In genomic region chr3:84480006-84480897, GRCm38 (mm10) we compare ENCODE assay signal across 8 mouse cellular contexts. TPM values are rescaled to one million over a fixed set of nuclear protein-coding genes. Genes with fewer than 3 reads are reported as not detected.
A peak's percentile ranks its signal among the peaks of the same experiment; 100 is the strongest.
DNase-seq lines count a peak whose midpoint lies in the region; ATAC-seq and TF ChIP-seq lines count a peak whose summit lies in the region.

TSS of gene Fhdc1 (minus strand) at chr3:84480429.

- H3K9me3 ChIP-seq in liver, embryonic 14.5 days (ENCODE audit: control insufficient read depth, low read length) = no peaks in the 10 kb centered on the region
- H3K9me3 ChIP-seq in stomach, embryonic 14.5 days (ENCODE audit: control insufficient read depth, low read depth, low read length) = no peaks in the 10 kb centered on the region

- H3K27me3 ChIP-seq in heart, adult 2 months (ENCODE audit: control insufficient read depth, insufficient read depth, low read length) = peaks cover 3% of the 10 kb centered on the region
- no peaks in the 10 kb centered on the region for H3K27me3 ChIP-seq in kidney, adult 2 months (replicated peaks; ENCODE audit: control insufficient read depth, insufficient read depth, low read length)
- peaks cover 18% of the 10 kb centered on the region for H3K27me3 ChIP-seq in liver, embryonic 14.5 days (ENCODE audit: control insufficient read depth, insufficient read depth, low read length)
- H3K27me3 ChIP-seq in stomach, embryonic 14.5 days (ENCODE audit: control insufficient read depth, insufficient read depth, low read length) = no peaks in the 10 kb centered on the region; the same call in 1 of the 2 replicates

- no peaks in the 10 kb centered on the region for H3K36me3 ChIP-seq in heart, adult 2 months (ENCODE audit: control insufficient read depth, insufficient read depth, low read length)
- no peaks in the 10 kb centered on the region for H3K36me3 ChIP-seq in kidney, adult 2 months (ENCODE audit: control insufficient read depth, insufficient read depth, low read length)
- H3K36me3 ChIP-seq in liver, embryonic 14.5 days (replicated peaks; ENCODE audit: control insufficient read depth, insufficient read depth, low read depth) = peaks cover 6% of the 10 kb centered on the region
- no peaks in the 10 kb centered on the region for H3K36me3 ChIP-seq in stomach, embryonic 14.5 days (ENCODE audit: control insufficient read depth, insufficient read depth, low read length)

- WGBS in heart, adult 2 months = under 1% methylated on average over 81 of the region's 82 CpGs
- WGBS in kidney, adult 2 months = under 1% methylated on average over 82 of the region's 82 CpGs
- under 1% methylated on average over 82 of the region's 82 CpGs for WGBS in liver, embryonic 14.5 days (ENCODE audit: insufficient replicate concordance)
- under 1% methylated on average over 82 of the region's 82 CpGs for WGBS in stomach, embryonic 14.5 days

- H3K4me3 ChIP-seq in heart, adult 2 months = peak within 1 kb of the TSS; percentile 58
- H3K4me3 ChIP-seq in kidney, adult 2 months (ENCODE audit: insufficient read depth, low read depth, low read length) = peak within 1 kb of the TSS; percentile 61
- H3K4me3 ChIP-seq in liver, embryonic 14.5 days (ENCODE audit: insufficient read depth in 1 of 2, low read depth in 2 of 2, low read length in 2 of 2) = peak within 1 kb of the TSS; percentile 73 to 91
- H3K4me3 ChIP-seq in stomach, embryonic 14.5 days (ENCODE audit: low read depth, low read length) = peak within 1 kb of the TSS; percentile 72

- no peak for TF ChIP-seq EP300 in heart, adult 2 months (IDR thresholded peaks at IDR 0.05; ENCODE audit: insufficient read depth, low read depth, low read length)
- no peak for TF ChIP-seq EP300 in liver, embryonic 14.5 days (IDR thresholded peaks at IDR 0.05; ENCODE audit: low read depth)

- H3K4me2 ChIP-seq in liver, embryonic 14.5 days (ENCODE audit: low read depth) = peak within 1 kb of the TSS; percentile 87
- peak within 1 kb of the TSS; percentile 99 for H3K4me2 ChIP-seq in stomach, embryonic 14.5 days (replicated peaks; ENCODE audit: low read depth, low read length)

- peak; percentile 33 for ATAC-seq in common myeloid progenitor, adult 5-6 weeks (replicated peaks; ENCODE audit: low read depth, poor library complexity, severe bottlenecking)
- peak; percentile 65 for ATAC-seq in liver, embryonic 14.5 days (ENCODE audit: insufficient read depth)
- peak; percentile 83 for ATAC-seq in stomach, embryonic 14.5 days (ENCODE audit: insufficient number of reproducible peaks, insufficient read depth, low FRiP score, low read depth)

- intact Hi-C loops in heart, adult 2 months (cut with DNase I) = loop anchor here (2.0 kb wide), 1 partner anchor 63 kb away; no protein-coding TSS in a partner anchor

- no peak within 1 kb of the TSS for H3K27ac ChIP-seq in heart, adult 2 months
- H3K27ac ChIP-seq in kidney, adult 2 months (ENCODE audit: insufficient read depth, low read depth, low read length) = no peak within 1 kb of the TSS
- H3K27ac ChIP-seq in liver, embryonic 14.5 days = peak within 1 kb of the TSS; percentile 94
- H3K27ac ChIP-seq in stomach, embryonic 14.5 days (ENCODE audit: low read length) = peak within 1 kb of the TSS; percentile 76

- peak; percentile 13 to 23 for DNase-seq in layer of hippocampus, adult 18-20 months (ENCODE audit: low spot score in 2 of 2)
- DNase-seq in layer of hippocampus, adult 9-10 months (ENCODE audit: low spot score) = no peak
- peak; percentile 55 to 60 for DNase-seq in heart, adult 2 months
- peak; percentile 76 for DNase-seq in kidney, adult 2 months
- peak in 1 of 3 experiments; percentile 59 for DNase-seq in liver, embryonic 14.5 days (ENCODE audit: low read depth in 3 of 3, low spot score in 3 of 3)
- DNase-seq in naive thymus-derived CD4-positive, alpha-beta T cell, adult 2 months (ENCODE audit: low read depth) = peak; percentile 35

- no peak for TF ChIP-seq POLR2A in heart, adult 2 months (IDR thresholded peaks at IDR 0.05; ENCODE audit: insufficient read depth, low read depth, low read length)
- no peak for TF ChIP-seq POLR2A in kidney, adult 2 months (IDR thresholded peaks at IDR 0.05; ENCODE audit: low read depth, low read length)

- no peaks in the 10 kb centered on the region for H3K79me2 ChIP-seq in heart, adult 2 months (replicated peaks; ENCODE audit: control insufficient read depth, insufficient read depth, low read length)

- peak within 1 kb of the TSS; percentile 70 for H3K9ac ChIP-seq in heart, adult 2 months (ENCODE audit: low read depth, low read length)
- H3K9ac ChIP-seq in liver, embryonic 14.5 days (replicated peaks) = peak within 1 kb of the TSS; percentile 75
- peak within 1 kb of the TSS; percentile 68 for H3K9ac ChIP-seq in stomach, embryonic 14.5 days (replicated peaks; ENCODE audit: low read depth, low read length)

- TF ChIP-seq CTCF in heart, adult 2 months (IDR thresholded peaks at IDR 0.05) = peak; percentile 14; the same call in 1 of the 2 replicates
- TF ChIP-seq CTCF in kidney, adult 2 months (conservative IDR thresholded peaks at IDR 0.05; ENCODE audit: insufficient read depth, insufficient read length, low read depth, low read length) = no peak
- peak; percentile 42 for TF ChIP-seq CTCF in liver, embryonic 14.5 days (IDR thresholded peaks at IDR 0.05; ENCODE audit: low read depth)

- H3K4me1 ChIP-seq in heart, adult 2 months (ENCODE audit: control insufficient read depth, insufficient read depth, low read length) = peaks cover 2% of the 10 kb centered on the region; the same call in 1 of the 2 replicates
- 0 out of 2 replicates have a peak, but pooled peaks cover 3% of the 10 kb centered on the region for H3K4me1 ChIP-seq in kidney, adult 2 months (ENCODE audit: control insufficient read depth, insufficient read depth, low read length)
- H3K4me1 ChIP-seq in liver, embryonic 14.5 days (replicated peaks; ENCODE audit: control insufficient read depth in 2 of 2, insufficient read depth in 2 of 2, low read length in 1 of 2) = peaks cover 25 to 28% of the 10 kb centered on the region in 2 experiments
- H3K4me1 ChIP-seq in stomach, embryonic 14.5 days (ENCODE audit: control insufficient read depth, insufficient read depth, low read length) = peaks cover 13% of the 10 kb centered on the region; the same call in 1 of the 2 replicates

RNA-seq across cellular contexts. Expression of gene Fhdc1, which starts in this region (rescaled TPM):
- 1 to 10 TPM; 2.5 to 3.3 TPM for total RNA-seq in layer of hippocampus, adult 18-20 months (2021)
- 0.64 and 1.0 TPM in 2 replicates for total RNA-seq in common myeloid progenitor, adult 5-6 weeks (2017)
- under 1 TPM; 0.59 to 0.60 TPM for total RNA-seq in heart, adult 2 months (2021)
- 0.09 and 0.39 TPM in 2 replicates for polyA plus RNA-seq in heart, adult 2 months (2012; rRNA removed)
- 0.58 and 0.80 TPM in 2 replicates for polyA plus RNA-seq in kidney, adult 2 months (2012; rRNA removed)
- polyA plus RNA-seq in liver, embryonic 14.5 days (2012; rRNA removed) = 15.1 and 15.9 TPM in 2 replicates
- 28.0 and 29.2 TPM in 2 replicates for polyA plus RNA-seq in liver, embryonic 14.5 days (2014; fragmentation: Nextera tagmentation; extraction: Ambion mirVana)
- 12.1 and 15.5 TPM in 2 replicates for polyA plus RNA-seq in stomach, embryonic 14.5 days (2014; fragmentation: Nextera tagmentation; extraction: Ambion mirVana)

Comparison
In these comparisons a context has a peak if more than half of its experiments do, and no peak if none do; other contexts are left out.
1. Peak in DNase-seq, H3K4me3 ChIP-seq and H3K9ac ChIP-seq in heart, adult 2 months; RNA of the gene not detected or under 1 TPM.
2. Peak in DNase-seq and H3K4me3 ChIP-seq in kidney, adult 2 months; RNA of the gene not detected or under 1 TPM.
3. ATAC-seq: peak in every context shown above with its lines; median percentile 83 in stomach, embryonic 14.5 days; 65 in liver, embryonic 14.5 days; 33 in common myeloid progenitor, adult 5-6 weeks.
4. H3K27ac ChIP-seq: peak in liver, embryonic 14.5 days (single experiment) and stomach, embryonic 14.5 days (single experiment); none in heart, adult 2 months (single experiment) and kidney, adult 2 months (single experiment).
5. Peak in every context shown above with its lines, with median percentiles within 50 percentile points of each other: H3K4me3 ChIP-seq and H3K9ac ChIP-seq.